Mouse (Mus musculus) v-Abl transformed pro-B cells (cell line): Measurements from ENCODE around the gene Ednrb.

Experiments
- in situ Hi-C, 2 experiments: fragments of 400-800 bp; cut with MboI; formaldehyde crosslinking; loops; one replicate each; pipeline ENCODE4 v1.15.1; 2025; ENCODE audit not compliant: unreplicated experiment in 2 of 2

Ednrb gene

GRCm38 (mm10) chr14:103844011-103844549, at the start of gene Ednrb:
Gene Ednrb, minus strand, starts transcription at chr14:103844402.
- in situ Hi-C loops, result no loop called here

- in situ Hi-C loops, result no loop called here
These were observed 48.3 kb upstream of the Ednrb start for GRCm38 (mm10) chr14:103892411-103892938.

- in situ Hi-C loops, result no loop called here
These were observed 46.6 kb upstream of the Ednrb start for GRCm38 (mm10) chr14:103890761-103891160.

GRCm38 (mm10) chr14:103884892-103885575, 40.8 kb upstream of the Ednrb start:
- in situ Hi-C loops, result no loop called here

- in situ Hi-C loops, result no loop called here
These were observed 38.7 kb upstream of the Ednrb start for GRCm38 (mm10) chr14:103882943-103883342.

GRCm38 (mm10) chr14:103877117-103877516, 32.9 kb upstream of the Ednrb start:
- in situ Hi-C loops, result no loop called here

GRCm38 (mm10) chr14:103876598-103876997, 32.4 kb upstream of the Ednrb start:
- in situ Hi-C loops, result no loop called here

GRCm38 (mm10) chr14:103866636-103867035, 22.4 kb upstream of the Ednrb start:
- in situ Hi-C loops, result no loop called here

GRCm38 (mm10) chr14:103865226-103865625, 21.0 kb upstream of the Ednrb start:
- in situ Hi-C loops, result no loop called here

GRCm38 (mm10) chr14:103850071-103850845, 6.1 kb upstream of the Ednrb start:
- in situ Hi-C loops, result no loop called here

- in situ Hi-C loops, result no loop called here
These were observed 1.5 kb upstream of the Ednrb start for GRCm38 (mm10) chr14:103845716-103846115.

GRCm38 (mm10) chr14:103844944-103845343, 742 bp upstream of the Ednrb start:
- in situ Hi-C loops, result no loop called here

- in situ Hi-C loops, result no loop called here
These were observed 716 bp downstream of the Ednrb start for GRCm38 (mm10) chr14:103843371-103844001.

- in situ Hi-C loops, result no loop called here
These were observed 1.3 kb downstream of the Ednrb start for GRCm38 (mm10) chr14:103842896-103843295.

GRCm38 (mm10) chr14:103840436-103840835, 3.8 kb downstream of the Ednrb start:
- in situ Hi-C loops, result no loop called here

- in situ Hi-C loops, result no loop called here
These were observed 5.3 kb downstream of the Ednrb start for GRCm38 (mm10) chr14:103838887-103839286.

- in situ Hi-C loops, result no loop called here
These were observed 9.6 kb downstream of the Ednrb start for GRCm38 (mm10) chr14:103834589-103834988.

- in situ Hi-C loops, result no loop called here
These were observed 10.1 kb downstream of the Ednrb start for GRCm38 (mm10) chr14:103834147-103834546.

GRCm38 (mm10) chr14:103832472-103832871, 11.7 kb downstream of the Ednrb start:
- in situ Hi-C loops, result no loop called here

- in situ Hi-C loops, result no loop called here
These were observed 13.2 kb downstream of the Ednrb start for GRCm38 (mm10) chr14:103831007-103831406.

- in situ Hi-C loops, result no loop called here
These were observed 17.9 kb downstream of the Ednrb start for GRCm38 (mm10) chr14:103826343-103826742.
